Mouse (Mus musculus) myocyte (in vitro differentiated cells): ENCODE measurements at regions not wholly inside any gene's neighbourhood (a gene's known extent, or its start where the extent isn't known, plus 50 kb on each side); places are given as distances from the start of the nearest gene placed in this dataset.

ENCODE experiments used
- H3K27me3 ChIP-seq: one replicate; pipeline ENCODE4 v1.6.1; 2011; ENCODE audit not compliant: control insufficient read depth, insufficient read depth, insufficient read length
- H3K36me3 ChIP-seq: one replicate; pipeline ENCODE4 v1.6.1; 2011; ENCODE audit not compliant: control insufficient read depth, insufficient read depth
- H3K4me2 ChIP-seq: one replicate; pipeline ENCODE4 v1.6.1; 2011; ENCODE audit warnings: low read depth, control low read depth
- H3K4me3 ChIP-seq: one replicate; pipeline ENCODE4 v1.5.1; 2011; ENCODE audit warnings: mild to moderate bottlenecking, control low read depth, moderate library complexity
- H3K79me2 ChIP-seq: one replicate; pipeline ENCODE4 v1.6.1; 2011; ENCODE audit not compliant: control insufficient read depth, insufficient read depth
- H3ac ChIP-seq: one replicate; pipeline ENCODE4 v1.6.1; 2011; ENCODE audit not compliant: control insufficient read depth, insufficient read length
- CEBPB ChIP-seq: IDR thresholded peaks from 2 replicates; pipeline ENCODE4 v1.6.1; 2011; ENCODE audit warnings: mild to moderate bottlenecking, moderate library complexity; ENCODE audit not compliant: poor library complexity, insufficient read depth, severe bottlenecking
- E2F4 ChIP-seq: IDR thresholded peaks from one replicate; pipeline ENCODE4 v1.6.1; 2011; ENCODE audit warnings: mild to moderate bottlenecking, control low read depth, moderate library complexity; ENCODE audit not compliant: insufficient read depth
- MAX ChIP-seq: IDR thresholded peaks from one replicate; pipeline ENCODE4 v1.6.1; 2011; ENCODE audit warnings: low read depth, mild to moderate bottlenecking, control low read depth
- MYOD1 ChIP-seq, 3 experiments: IDR thresholded peaks; one replicate each; pipeline ENCODE4 v1.6.1; 2011; ENCODE audit warnings: control low read depth in 2 of 3, low read depth in 2 of 3, mild to moderate bottlenecking in 2 of 3, moderate library complexity in 1 of 3; ENCODE audit not compliant: insufficient read length in 2 of 3, control insufficient read depth in 1 of 3
- MYOG ChIP-seq, 3 experiments: IDR thresholded peaks; one replicate each; pipeline ENCODE4 v1.6.1; 2011; ENCODE audit warnings: control low read depth in 2 of 3, low read depth in 2 of 3, mild to moderate bottlenecking in 2 of 3; ENCODE audit not compliant: insufficient read length in 2 of 3, control insufficient read depth in 1 of 3, insufficient read depth in 1 of 3
- POLR2A ChIP-seq: IDR thresholded peaks from one replicate; pipeline ENCODE4 v1.6.1; 2011; ENCODE audit warnings: low read depth, mild to moderate bottlenecking, control low read depth, moderate library complexity; ENCODE audit not compliant: insufficient read length
- POLR2AphosphoS2 ChIP-seq: IDR thresholded peaks from one replicate; pipeline ENCODE4 v1.6.1; 2011; ENCODE audit warnings: low read depth, control low read depth; ENCODE audit not compliant: insufficient read length
- REST ChIP-seq: IDR thresholded peaks from one replicate; pipeline ENCODE4 v1.6.1; 2011; ENCODE audit warnings: mild to moderate bottlenecking, control low read depth, moderate library complexity; ENCODE audit not compliant: insufficient read depth, insufficient read length
- SRF ChIP-seq: IDR thresholded peaks from one replicate; pipeline ENCODE4 v1.6.1; 2011; ENCODE audit warnings: low read depth; ENCODE audit not compliant: control insufficient read depth, insufficient read length
- TCF12 ChIP-seq: IDR thresholded peaks from one replicate; pipeline ENCODE4 v1.6.1; 2011; ENCODE audit warnings: mild to moderate bottlenecking, control low read depth; ENCODE audit not compliant: poor library complexity, insufficient read depth, severe bottlenecking
- TCF3 ChIP-seq: IDR thresholded peaks from one replicate; pipeline ENCODE4 v1.6.1; 2011; ENCODE audit warnings: low read depth, control low read depth; ENCODE audit not compliant: insufficient read length
- USF1 ChIP-seq: IDR thresholded peaks from one replicate; pipeline ENCODE4 v1.6.1; 2011; ENCODE audit warnings: low read depth, mild to moderate bottlenecking, control low read depth, moderate library complexity

DNA sequence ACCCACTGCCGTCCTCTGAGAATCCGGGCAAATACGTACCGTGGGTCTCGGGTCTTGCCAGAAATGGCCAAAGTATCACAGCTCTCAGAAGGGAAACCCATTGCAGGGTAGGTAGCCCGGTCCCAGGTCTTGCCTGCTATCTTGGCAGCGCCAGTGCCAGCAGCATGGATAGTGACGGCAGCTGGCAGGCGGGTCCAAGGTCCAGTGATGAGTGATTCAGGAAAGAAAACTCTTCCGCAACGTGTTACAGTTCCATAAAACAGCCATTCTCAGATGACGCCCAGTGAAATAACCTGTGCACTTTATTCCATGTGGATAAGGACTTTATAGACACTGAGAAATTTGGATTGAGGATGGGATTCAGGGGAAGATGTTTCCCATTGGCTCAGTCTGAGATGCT is 142.2 kb upstream of the Nr4a3 start:
- Histone ChIP-seq H3K27me3 (no peaks in the 10 kb centered on the region), H3K4me2 (no peak overlapping the region), H3ac (no peak overlapping the region), H3K36me3 (no peaks in the 10 kb centered on the region), H3K4me3 (no peak overlapping the region), H3K79me2 (no peaks in the 10 kb centered on the region)
- TF ChIP-seq TCF12 (no peak), MAX (no peak), TCF3 (no peak), POLR2A (no peak), REST (no peak), MYOD1 (IDR thresholded peaks at IDR 0.05; ENCODE audit: control insufficient read depth in 1 of 3, insufficient read length in 2 of 3, low read depth in 2 of 3) (no peak), POLR2AphosphoS2 (no peak), USF1 (no peak), MYOG (IDR thresholded peaks at IDR 0.05; ENCODE audit: control insufficient read depth in 1 of 3, insufficient read depth in 1 of 3, insufficient read length in 2 of 3, low read depth in 2 of 3) (no peak), SRF (no peak), CEBPB (no peak), E2F4 (no peak)

DNA sequence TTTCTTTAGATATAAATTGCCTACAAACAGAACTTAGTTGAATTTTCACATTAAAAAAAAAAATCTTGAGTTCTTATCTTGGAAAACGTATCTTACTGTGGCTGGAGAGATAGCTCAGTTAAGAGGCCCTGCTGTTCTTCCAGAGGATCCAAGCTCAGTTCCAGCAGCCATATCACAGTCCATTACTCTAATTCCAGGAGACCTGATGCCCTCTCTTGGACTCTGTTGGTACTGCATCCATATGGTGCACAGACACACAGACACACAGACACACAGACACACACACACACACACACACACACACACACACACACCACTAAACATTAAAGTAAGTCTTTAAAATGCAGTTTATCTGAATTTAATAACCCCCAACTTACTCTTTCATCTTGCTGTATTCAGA is 132.7 kb upstream of the Nr4a3 start:
- no peak overlapping the region for H3ac ChIP-seq
- H3K4me3 ChIP-seq = no peak overlapping the region
- no peak overlapping the region for H3K4me2 ChIP-seq
- no peaks in the 10 kb centered on the region for H3K36me3 ChIP-seq
- H3K79me2 ChIP-seq = no peaks in the 10 kb centered on the region
- no peaks in the 10 kb centered on the region for H3K27me3 ChIP-seq
- TF ChIP-seq TCF3 (no peak), POLR2AphosphoS2 (no peak), USF1 (no peak), REST (no peak), E2F4 (no peak), MAX (no peak), POLR2A (no peak), SRF (no peak), MYOD1 (IDR thresholded peaks at IDR 0.05; ENCODE audit: control insufficient read depth in 1 of 3, insufficient read length in 2 of 3, low read depth in 2 of 3) (no peak), MYOG (IDR thresholded peaks at IDR 0.05; ENCODE audit: control insufficient read depth in 1 of 3, insufficient read depth in 1 of 3, insufficient read length in 2 of 3, low read depth in 2 of 3) (no peak), TCF12 (no peak), CEBPB (no peak)

DNA sequence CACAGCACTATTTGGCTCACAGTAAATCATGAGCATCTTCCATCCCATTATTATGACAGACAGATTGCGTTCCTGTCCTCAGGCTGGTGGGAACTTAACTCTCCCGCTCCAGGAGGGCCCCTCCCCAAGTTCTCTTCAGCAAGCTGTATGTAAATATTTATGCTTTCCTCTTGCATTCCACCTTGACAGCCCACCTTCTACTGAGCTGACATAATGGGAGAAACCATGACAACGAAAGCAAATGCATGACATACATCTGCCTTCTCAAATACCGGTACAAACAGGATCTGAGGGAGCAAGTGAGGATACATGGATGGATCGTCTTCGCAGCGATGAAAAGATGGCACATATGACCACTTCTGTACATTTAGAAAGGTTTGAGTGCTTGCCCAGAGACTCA is 125.4 kb upstream of the Nr4a3 start:
- Histone ChIP-seq H3K4me3 (no peak overlapping the region), H3K79me2 (no peaks in the 10 kb centered on the region), H3K36me3 (no peaks in the 10 kb centered on the region), H3ac (no peak overlapping the region), H3K27me3 (no peaks in the 10 kb centered on the region), H3K4me2 (no peak overlapping the region)
- no peak for TF ChIP-seq MYOD1 (IDR thresholded peaks at IDR 0.05; ENCODE audit: control insufficient read depth in 1 of 3, insufficient read length in 2 of 3, low read depth in 2 of 3)
- TF ChIP-seq POLR2AphosphoS2 = no peak
- no peak for TF ChIP-seq MAX
- TF ChIP-seq CEBPB = no peak
- no peak for TF ChIP-seq POLR2A
- no peak for TF ChIP-seq TCF3

DNA sequence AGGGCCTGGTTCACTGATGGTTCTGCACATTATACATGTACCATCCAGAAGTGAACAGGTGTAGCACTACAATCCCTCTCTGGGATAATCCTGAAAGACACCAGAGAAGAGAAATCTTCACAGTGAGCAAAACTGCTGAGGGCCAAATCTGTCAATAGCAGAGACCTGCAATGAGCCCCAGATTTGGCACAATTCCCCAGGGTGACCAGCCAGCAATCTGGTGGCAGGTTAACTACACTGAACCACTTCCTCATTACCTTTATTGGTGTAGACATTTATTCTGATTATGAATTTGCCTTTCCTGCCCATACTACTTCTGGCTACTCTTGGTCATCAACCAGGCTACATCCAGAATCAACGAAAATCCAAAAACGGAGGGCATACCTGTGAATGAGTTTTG is 113.5 kb upstream of the Nr4a3 start:
- Histone ChIP-seq H3K4me2 (no peak overlapping the region), H3K79me2 (no peaks in the 10 kb centered on the region), H3K4me3 (no peak overlapping the region), H3K27me3 (no peaks in the 10 kb centered on the region), H3ac (no peak overlapping the region), H3K36me3 (no peaks in the 10 kb centered on the region)
- TF ChIP-seq USF1 (no peak), POLR2A (no peak), E2F4 (no peak), SRF (no peak), REST (no peak), MYOD1 (IDR thresholded peaks at IDR 0.05; ENCODE audit: control insufficient read depth in 1 of 3, insufficient read length in 2 of 3, low read depth in 2 of 3) (no peak), MAX (no peak), POLR2AphosphoS2 (no peak), TCF12 (no peak), MYOG (IDR thresholded peaks at IDR 0.05; ENCODE audit: control insufficient read depth in 1 of 3, insufficient read depth in 1 of 3, insufficient read length in 2 of 3, low read depth in 2 of 3) (no peak)

DNA sequence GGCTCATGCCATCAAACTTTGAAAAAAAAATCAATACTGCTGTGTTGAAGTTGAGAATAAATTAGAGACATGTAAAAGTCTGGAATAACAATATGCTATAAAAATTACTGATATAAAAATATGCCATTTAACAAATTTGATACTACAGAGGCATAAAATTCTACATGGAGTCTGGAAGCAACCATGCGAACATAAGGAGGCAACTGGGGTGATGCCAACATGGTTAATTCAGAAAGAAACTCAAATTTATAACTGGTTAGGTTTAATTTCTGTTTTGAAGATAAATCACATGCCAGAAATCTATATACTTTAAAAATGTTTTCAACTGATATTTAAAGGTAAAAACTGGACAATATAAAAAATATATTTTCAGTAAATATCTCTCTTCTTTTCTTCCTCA is 111.4 kb upstream of the Nr4a3 start:
- H3K4me3 ChIP-seq = no peak overlapping the region
- no peak for TF ChIP-seq MYOG (IDR thresholded peaks at IDR 0.05; ENCODE audit: control insufficient read depth in 1 of 3, insufficient read depth in 1 of 3, insufficient read length in 2 of 3, low read depth in 2 of 3)
- TF ChIP-seq MAX = no peak
- no peak for TF ChIP-seq MYOD1 (IDR thresholded peaks at IDR 0.05; ENCODE audit: control insufficient read depth in 1 of 3, insufficient read length in 2 of 3, low read depth in 2 of 3)
- no peak for TF ChIP-seq REST
- TF ChIP-seq SRF = no peak
- no peak for TF ChIP-seq POLR2AphosphoS2
- no peak for TF ChIP-seq USF1
- no peak for TF ChIP-seq TCF12
- no peak overlapping the region for H3K4me2 ChIP-seq
- H3K36me3 ChIP-seq = no peaks in the 10 kb centered on the region
- no peaks in the 10 kb centered on the region for H3K27me3 ChIP-seq
- H3ac ChIP-seq = no peak overlapping the region
- H3K79me2 ChIP-seq = no peaks in the 10 kb centered on the region
